Mouse (Mus musculus): ENCODE measurements at regions not wholly inside any gene's neighbourhood (a gene's known extent, or its start where the extent isn't known, plus 50 kb on each side); places are given as distances from the start of the nearest gene placed in this dataset.
A peak's percentile ranks its signal among the peaks of the same experiment; 100 is the strongest.

- DNase-seq = no peak
Observed at GRCm38 (mm10) chr9:42196552-42196951, 67.5 kb downstream of the Sc5d start.

GRCm38 (mm10) chr9:42196110-42196509 lies 67.9 kb downstream of the Sc5d start:
- DNase-seq = no peak

- no peak for DNase-seq
Observed at GRCm38 (mm10) chr9:42195651-42196050, 68.4 kb downstream of the Sc5d start.

GRCm38 (mm10) chr9:42194939-42195338 lies 69.1 kb downstream of the Sc5d start:
- DNase-seq = no peak

- no peak for DNase-seq
Observed at GRCm38 (mm10) chr9:42194176-42194575, 69.9 kb downstream of the Sc5d start.

GRCm38 (mm10) chr9:42192967-42193733 lies 69.1 kb upstream of the Sorl1 start:
- no peak for DNase-seq

GRCm38 (mm10) chr9:42187371-42188228 lies 63.5 kb upstream of the Sorl1 start:
- peak; percentile 70 for DNase-seq

GRCm38 (mm10) chr9:42184104-42184635 lies 60.1 kb upstream of the Sorl1 start:
- DNase-seq = no peak

GRCm38 (mm10) chr9:42183448-42183847 lies 59.4 kb upstream of the Sorl1 start:
- DNase-seq = peak; percentile 79

- no peak for DNase-seq
Observed at GRCm38 (mm10) chr9:42182400-42182799, 58.3 kb upstream of the Sorl1 start.

- no peak for DNase-seq
Observed at GRCm38 (mm10) chr9:42180152-42180551, 56.1 kb upstream of the Sorl1 start.

GRCm38 (mm10) chr9:42178759-42179377 lies 54.8 kb upstream of the Sorl1 start:
- DNase-seq = no peak

GRCm38 (mm10) chr9:42174349-42174955 lies 50.4 kb upstream of the Sorl1 start:
- DNase-seq = no peak
